In the genomic region with DNA sequence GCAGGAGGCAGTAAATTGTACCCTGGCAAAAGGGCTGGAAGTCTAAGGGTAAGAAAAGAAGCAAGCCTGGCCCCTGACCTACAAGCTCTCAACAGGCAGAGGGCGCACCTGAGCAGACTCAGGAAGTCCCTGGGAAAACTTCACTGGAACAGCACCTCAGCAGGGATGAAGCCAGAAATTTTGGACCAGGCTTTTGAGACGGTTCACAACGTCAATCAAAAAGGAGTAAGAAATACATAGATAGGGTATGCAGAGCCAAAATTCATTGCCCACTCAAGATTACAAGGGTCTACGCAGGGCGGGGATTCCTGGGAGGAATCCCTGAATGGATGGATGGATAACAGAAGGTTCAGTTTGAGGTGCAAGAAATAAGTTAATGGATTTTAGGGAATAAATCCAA, we compare ENCODE assay signal across 13 mouse cellular contexts. TPM values are rescaled to one million over a fixed set of nuclear protein-coding genes. Genes with fewer than 3 reads are reported as not detected.
DNase-seq lines count a peak whose midpoint lies in the region; ATAC-seq lines count a peak whose summit lies in the region.
"Not testable (repeated sequence)": the region's sequence is repeated elsewhere in the genome, so short reads cannot be mapped to it uniquely, and the experiment has no call there.
"Had no signal": no experiment of that assay in that cellular context is flagged by ENCODE, and none has a peak within 500 bp of the region (broad histone marks: within the 10 kb centered on the region; RNA-seq: fewer than 3 reads in every experiment).

No protein-coding gene starts in this region.

- not testable (repeated sequence) for H3K27ac ChIP-seq in embryonic facial prominence, embryonic 14.5 days (replicated peaks; ENCODE audit: low read depth, low read length); midbrain, embryonic 10.5 days (replicated peaks)

- peak overlapping the region; percentile 54 for H3K4me2 ChIP-seq in embryonic facial prominence, embryonic 14.5 days (ENCODE audit: low read depth, low read length)

- not testable (repeated sequence) for H3K9me3 ChIP-seq in embryonic facial prominence, embryonic 14.5 days (ENCODE audit: control insufficient read depth, low read length); midbrain, embryonic 10.5 days (replicated peaks)

- peak; percentile 7 for DNase-seq in adrenal gland, adult 2 months
- DNase-seq in embryonic facial prominence, embryonic 14.5 days (ENCODE audit: low spot score); midbrain, embryonic 10.5 days (ENCODE audit: low spot score): not testable (repeated sequence)
- peak; percentile 1 for DNase-seq in gastrocnemius, postnatal 10 days
- DNase-seq in heart, postnatal 4 days: peak; percentile 16
- peak; percentile 43 for DNase-seq in kidney, adult 9 months
- peak; percentile 32 for DNase-seq in left cerebral cortex, adult 11 months (ENCODE audit: low spot score)
- DNase-seq in right cerebral cortex, adult 2 months (ENCODE audit: low spot score in 2 of 2): peak; percentile 34 to 40

- H3K9ac ChIP-seq in embryonic facial prominence, embryonic 14.5 days (ENCODE audit: low read depth, low read length): not testable (repeated sequence)

- ATAC-seq in embryonic facial prominence, embryonic 14.5 days (ENCODE audit: low read depth): not testable (repeated sequence)

- not testable (repeated sequence) for H3K4me1 ChIP-seq in embryonic facial prominence, embryonic 14.5 days (ENCODE audit: control insufficient read depth, insufficient read depth, low read length); midbrain, embryonic 10.5 days

- H3K36me3 ChIP-seq in embryonic facial prominence, embryonic 14.5 days (ENCODE audit: control insufficient read depth, insufficient read depth, low read length); midbrain, embryonic 10.5 days: not testable (repeated sequence)

- 9% methylated on average over 4 of the region's 5 CpGs for WGBS in embryonic facial prominence, embryonic 14.5 days
- 10% methylated on average over 4 of the region's 5 CpGs for WGBS in midbrain, embryonic 10.5 days

- H3K4me3 ChIP-seq in embryonic facial prominence, embryonic 14.5 days (ENCODE audit: low read depth, low read length): not testable (repeated sequence)
- H3K4me3 ChIP-seq in midbrain, embryonic 10.5 days: peak overlapping the region; percentile 54

- not testable (repeated sequence) for H3K27me3 ChIP-seq in embryonic facial prominence, embryonic 14.5 days (replicated peaks; ENCODE audit: control insufficient read depth, insufficient read depth, low read length); midbrain, embryonic 10.5 days (ENCODE audit: low read depth, poor library complexity, severe bottlenecking)

RNA-seq across cellular contexts. Expression of gene Gm3667, which starts 1.0 kb away (rescaled TPM):
- not detected for total RNA-seq in adrenal gland, adult 2 months (2021)
- not detected in 2 replicates for polyA plus RNA-seq in adrenal gland, adult 2 months (2012; rRNA removed)
- 0.97 and 1.3 TPM in 2 replicates for polyA plus RNA-seq in embryonic facial prominence, embryonic 14.5 days (2014; fragmentation: Nextera tagmentation; extraction: Ambion mirVana)
- total RNA-seq in gastrocnemius, postnatal 10 days (2021): 1 to 10 TPM; 1.0 to 1.7 TPM
- under 1 TPM; 0.43 to 0.59 TPM for total RNA-seq in heart, postnatal 4 days (2021)
- 1.1 and 1.9 TPM in 2 replicates for polyA plus RNA-seq in midbrain, embryonic 10.5 days (2016; fragmentation: Nextera tagmentation; extraction: Ambion mirVana)
- polyA plus RNA-seq: myocyte had no signal

RNA-seq across cellular contexts. Expression of gene Gm3642, which starts 48.7 kb away (rescaled TPM):
- not detected for total RNA-seq in adrenal gland, adult 2 months (2021)
- not detected in 2 replicates for polyA plus RNA-seq in adrenal gland, adult 2 months (2012; rRNA removed)
- not detected in 2 replicates for polyA plus RNA-seq in embryonic facial prominence, embryonic 14.5 days (2014; fragmentation: Nextera tagmentation; extraction: Ambion mirVana)
- total RNA-seq in gastrocnemius, postnatal 10 days (2021): under 1 TPM in 1 of 2 experiments, not detected in 1; 0.14 TPM
- not detected for total RNA-seq in heart, postnatal 4 days (2021)
- not detected in 2 replicates for polyA plus RNA-seq in midbrain, embryonic 10.5 days (2016; fragmentation: Nextera tagmentation; extraction: Ambion mirVana)
- total RNA-seq: adrenal gland, postnatal 4 days; gastrocnemius, postnatal 25 days; layer of hippocampus, postnatal 25 days had no signal
- polyA plus RNA-seq: lung, adult 2 months; myocyte had no signal
